Mouse (Mus musculus) embryonic stem cell, embryonic (primary cell): ENCODE results near the gene Mmp14.

Source experiments
- CTCF ChIA-PET, 4 experiments: fragments of 300-600 bp in 2 of 4; fragments of 350-600 bp in 2 of 4; sonication (Branson Sonifier 250); formaldehyde crosslinking; loops; one replicate each; lab custom pipeline; 2022; ENCODE audit warnings: inconsistent platforms in 2 of 4; lab: Charles Lee
- POLR2A ChIA-PET, 4 experiments: fragments of 300-600 bp in 2 of 4; fragments of 350-600 bp in 2 of 4; sonication (Branson Sonifier 250); formaldehyde crosslinking; loops; one replicate each; lab custom pipeline; 2022; ENCODE audit warnings: antibody characterized with exemption in 4 of 4, inconsistent platforms in 1 of 4; lab: Charles Lee

The Mmp14 gene

DNA sequence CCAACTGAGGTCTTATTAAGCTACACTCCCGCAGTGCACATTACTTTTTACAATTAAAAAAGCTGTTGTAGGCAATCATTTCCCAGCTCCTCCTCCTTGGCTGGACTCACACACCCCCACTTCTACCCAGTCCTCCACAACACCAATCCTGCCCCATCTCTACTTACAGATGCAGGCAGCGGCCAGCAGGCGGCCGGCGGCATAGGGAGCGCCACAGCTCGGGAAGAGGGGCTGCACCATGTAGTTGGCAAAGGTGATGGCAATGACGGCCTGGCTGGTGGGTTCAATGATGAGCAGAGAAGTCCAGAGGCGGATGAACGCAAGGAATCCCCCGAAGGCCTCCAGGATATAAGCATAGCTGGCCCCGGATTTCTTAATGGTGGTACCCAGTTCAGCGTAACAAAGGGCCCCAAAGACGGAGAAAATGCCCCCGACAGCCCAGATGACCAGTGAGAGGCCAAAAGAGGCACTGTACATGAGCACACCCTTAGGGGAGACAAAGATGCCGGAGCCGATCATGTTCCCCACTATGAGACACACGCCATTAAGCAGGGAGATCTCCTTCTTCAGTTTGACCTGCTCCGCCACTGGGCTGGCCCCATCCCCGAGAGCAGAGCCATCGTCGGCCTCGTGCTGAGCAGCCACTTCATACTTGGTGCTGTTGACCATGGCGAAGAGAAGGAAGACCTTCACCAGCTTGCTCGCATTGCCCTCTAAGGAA lies 22.9 kb upstream of the Mmp14 start:
- CTCF ChIA-PET, result interaction anchor here (0.6 to 1.7 kb wide), 15 partner anchors 9 to 231 kb away, joined by 3 to 9 read pairs (median 3); partner anchors contain the start of gene Slc7a7 (in 2 of the 4)
- POLR2A ChIA-PET, result interaction anchor here in 2 of 4 experiments (0.7 to 1.5 kb wide), 10 partner anchors 7 to 150 kb away, joined by 3 to 4 read pairs (median 3); partner anchors contain the start of gene Slc7a7 (in 1 of the 2)

GRCm38 (mm10) chr14:54409057-54409645 lies 22.3 kb upstream of the Mmp14 start:
- ChIA-PET POLR2A (interaction anchor here in 2 of 4 experiments (0.7 to 5.4 kb wide), 20 partner anchors 8 to 1088 kb away, joined by 3 to 41 read pairs (median 4); partner anchors contain the start of gene Slc7a7 (in 1 of the 2)), CTCF (interaction anchor here (0.7 to 1.7 kb wide), 15 partner anchors 8 to 507 kb away, joined by 3 to 9 read pairs (median 4); partner anchors contain the start of gene Slc7a7 (in 1 of the 4))

- ChIA-PET CTCF (interaction anchor here (0.6 to 2.2 kb wide), 24 partner anchors 23 to 506 kb away, joined by 3 to 9 read pairs (median 4); no protein-coding TSS in a partner anchor), POLR2A (interaction anchor here in 3 of 4 experiments (0.6 to 10.3 kb wide), 30 partner anchors 9 to 1087 kb away, joined by 3 to 82 read pairs (median 4); partner anchors contain the start of genes Abhd4 (in 2 of the 3), Dad1 (in 2 of the 3), Lrp10 (in 1 of the 3) and Mrpl52 (in 1 of the 3))
These were observed 21.2 kb upstream of the Mmp14 start for GRCm38 (mm10) chr14:54409980-54410810.

- CTCF ChIA-PET, result interaction anchor here (0.6 to 3.2 kb wide), 35 partner anchors 10 to 497 kb away, joined by 3 to 18 read pairs (median 5); partner anchors contain the start of gene Mrpl52 (in 1 of the 4)
- POLR2A ChIA-PET, result interaction anchor here (0.6 to 10.3 kb wide), 35 partner anchors 9 to 182 kb away, joined by 3 to 82 read pairs (median 4); partner anchors contain the start of genes Abhd4 (in 1 of the 4), Dad1 (in 1 of the 4), Haus4 (in 1 of the 4) and Lrp10 (in 1 of the 4)
These were observed 19.3 kb upstream of the Mmp14 start for GRCm38 (mm10) chr14:54412000-54412576.

- ChIA-PET CTCF (interaction anchor here (0.5 to 3.2 kb wide), 41 partner anchors 9 to 497 kb away, joined by 3 to 18 read pairs (median 5); partner anchors contain the start of genes 1700123O20Rik (in 1 of the 4), Acin1 (in 1 of the 4) and Mrpl52 (in 1 of the 4)), POLR2A (interaction anchor here in 3 of 4 experiments (0.6 to 10.3 kb wide), 35 partner anchors 10 to 231 kb away, joined by 3 to 82 read pairs (median 4); partner anchors contain the start of genes Abhd4 (in 1 of the 3), Dad1 (in 1 of the 3), Haus4 (in 1 of the 3) and Lrp10 (in 1 of the 3))
These were observed 18.7 kb upstream of the Mmp14 start for GRCm38 (mm10) chr14:54412629-54413170.

DNA sequence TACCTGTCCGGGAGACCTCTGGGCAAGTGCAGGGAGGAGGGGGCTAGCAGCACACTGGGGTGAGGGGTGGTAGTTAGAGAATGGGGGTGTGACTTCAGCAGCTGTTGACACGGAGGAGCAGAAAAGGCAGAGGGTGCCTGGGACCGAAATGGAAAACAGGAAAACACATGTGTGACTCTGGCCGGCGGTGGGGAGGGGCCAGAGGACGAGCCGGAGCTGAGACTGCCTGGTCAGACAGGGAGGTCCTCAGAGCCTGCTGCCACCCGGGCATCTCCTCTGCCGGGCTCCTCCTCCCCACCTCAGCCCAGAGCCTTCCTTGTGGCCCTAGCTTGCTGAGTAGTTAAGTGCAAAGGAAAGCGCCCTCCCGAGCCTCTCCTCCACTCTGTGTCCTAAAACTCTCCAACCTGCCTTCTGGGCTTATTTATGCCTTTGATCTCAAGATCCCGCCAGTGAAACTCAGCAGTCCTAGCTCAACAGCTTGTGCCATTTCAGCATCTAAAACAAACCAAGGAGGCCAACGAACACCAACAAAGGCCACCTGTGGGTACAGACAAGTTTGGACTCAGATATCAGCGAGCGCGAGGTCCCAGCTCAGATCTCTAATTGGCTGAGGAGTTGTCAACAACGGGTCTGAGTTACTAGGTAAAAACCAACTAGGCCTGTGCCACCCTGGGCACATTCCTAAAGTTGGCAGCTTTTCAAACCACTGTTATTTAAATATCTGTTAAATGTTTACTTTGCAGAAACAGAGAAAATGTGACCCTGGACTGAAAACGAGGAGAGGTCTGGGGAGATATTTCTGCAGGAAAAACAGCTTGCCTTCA lies 17.3 kb upstream of the Mmp14 start:
- CTCF ChIA-PET, result interaction anchor here (0.6 to 3.2 kb wide), 28 partner anchors 9 to 350 kb away, joined by 3 to 18 read pairs (median 4); partner anchors contain the start of genes 1700123O20Rik (in 1 of the 4) and Acin1 (in 1 of the 4)
- POLR2A ChIA-PET, result interaction anchor here in 3 of 4 experiments (0.6 to 10.3 kb wide), 27 partner anchors 9 to 230 kb away, joined by 3 to 82 read pairs (median 4); partner anchors contain the start of genes 4931414P19Rik (in 1 of the 3), Haus4 (in 1 of the 3), Mmp14 (in 1 of the 3) and Mrpl52 (in 1 of the 3)

DNA sequence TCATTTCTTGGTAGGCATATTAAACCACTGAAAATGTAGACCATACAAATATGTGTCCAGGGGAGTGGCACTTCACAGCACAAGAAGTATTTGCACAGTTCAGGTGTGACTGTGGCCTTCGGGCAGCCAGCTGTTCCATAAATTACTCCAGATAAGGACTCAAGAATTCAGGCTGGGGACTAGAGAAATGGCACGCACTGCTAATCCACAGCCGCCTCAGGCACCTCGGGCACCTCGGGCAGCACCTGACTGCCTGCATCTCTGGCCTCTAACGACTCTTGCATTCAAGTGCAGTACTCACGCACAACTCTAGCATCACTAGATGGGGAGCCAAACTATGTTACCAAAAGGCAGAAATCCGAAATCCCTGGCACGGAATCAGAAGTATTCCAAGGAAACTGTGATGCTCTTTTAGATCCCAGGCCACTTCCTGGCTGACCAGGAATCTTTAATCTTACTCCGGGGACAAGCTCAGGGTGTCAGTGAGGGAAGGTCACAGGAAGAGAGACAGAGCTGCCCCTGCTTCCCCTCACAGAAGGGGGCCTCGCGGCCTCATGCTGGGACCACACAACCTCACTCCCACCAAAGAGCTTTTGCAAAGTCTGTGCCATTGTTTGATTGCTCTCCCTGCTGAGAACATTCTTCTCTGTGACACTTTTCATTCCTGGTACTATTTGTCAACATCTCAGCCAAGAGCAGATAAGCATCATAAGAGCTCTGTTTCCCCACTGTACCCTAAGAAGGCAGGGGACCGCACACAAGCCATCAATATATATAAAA lies 16.0 kb upstream of the Mmp14 start:
- POLR2A ChIA-PET, result interaction anchor here (0.5 to 10.3 kb wide), 23 partner anchors 13 to 317 kb away, joined by 3 to 82 read pairs (median 3); partner anchors contain the start of genes Lrp10 (in 1 of the 4), Mmp14 (in 1 of the 4) and Mrpl52 (in 1 of the 4)
- CTCF ChIA-PET, result interaction anchor here in 2 of 4 experiments (0.7 to 3.0 kb wide), 7 partner anchors 8 to 187 kb away, joined by 3 to 19 read pairs (median 4); no protein-coding TSS in a partner anchor

DNA sequence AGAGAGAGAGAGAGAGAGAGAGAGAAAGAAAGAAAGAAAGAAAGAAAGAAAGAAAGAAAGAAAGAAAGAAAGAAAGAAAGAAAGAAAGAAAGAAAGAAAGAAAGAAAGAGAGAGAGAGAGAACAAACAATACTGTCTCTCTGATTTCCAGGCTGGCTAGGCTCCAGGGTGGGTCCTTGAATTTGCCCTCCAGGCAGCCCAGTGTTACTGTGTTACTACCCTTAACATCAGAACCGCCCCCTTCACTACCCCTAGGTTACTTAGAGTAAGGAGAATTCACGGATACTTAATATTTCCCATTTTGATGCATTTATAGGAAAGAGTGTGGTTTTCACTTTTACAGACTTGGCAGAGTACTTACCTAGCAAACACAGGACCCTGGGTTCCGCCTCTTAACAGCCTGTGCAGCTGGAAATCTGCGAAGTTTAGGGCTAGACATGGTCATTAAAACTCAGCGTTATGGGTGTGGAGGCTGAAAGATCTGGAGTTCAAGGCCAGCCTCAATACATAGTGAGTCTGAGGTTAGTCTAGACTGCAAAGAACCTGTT lies 15.1 kb upstream of the Mmp14 start:
- ChIA-PET CTCF (interaction anchor here in 3 of 4 experiments (0.6 to 3.0 kb wide), 13 partner anchors 8 to 349 kb away, joined by 3 to 20 read pairs (median 4); no protein-coding TSS in a partner anchor), POLR2A (interaction anchor here (0.6 to 10.3 kb wide), 28 partner anchors 11 to 182 kb away, joined by 3 to 82 read pairs (median 4); partner anchors contain the start of genes Mrpl52 (in 2 of the 4), Lrp10 (in 1 of the 4), Mmp14 (in 1 of the 4) and Prmt5 (in 1 of the 4))

DNA sequence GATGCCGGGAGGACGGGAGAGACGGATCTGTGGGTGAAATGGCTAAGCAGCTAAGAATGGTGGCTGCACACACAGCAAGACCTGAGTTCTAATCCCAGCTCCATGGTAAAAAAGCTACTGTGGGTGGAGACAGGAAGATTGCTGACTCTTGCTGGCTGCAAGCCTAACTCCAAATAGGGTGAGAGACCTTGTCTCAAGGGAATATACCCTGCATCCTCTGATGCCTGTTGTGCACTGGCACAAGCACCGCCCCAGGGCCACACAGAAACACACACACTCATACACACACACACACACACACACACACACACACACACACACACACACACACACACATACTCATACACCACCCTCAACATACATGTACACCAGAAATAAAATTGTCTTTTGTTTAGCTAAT lies 14.6 kb upstream of the Mmp14 start:
- POLR2A ChIA-PET, result interaction anchor here in 3 of 4 experiments (0.6 to 10.3 kb wide), 36 partner anchors 8 to 1345 kb away, joined by 3 to 82 read pairs (median 4); partner anchors contain the start of genes Mrpl52 (in 2 of the 3), Prmt5 (in 2 of the 3), Lrp10 (in 1 of the 3) and Mmp14 (in 1 of the 3)
- CTCF ChIA-PET, result interaction anchor here (0.6 to 3.1 kb wide), 31 partner anchors 8 to 352 kb away, joined by 3 to 20 read pairs (median 4); partner anchors contain the start of genes 1700123O20Rik (in 1 of the 4), Abhd4 (in 1 of the 4), Dad1 (in 1 of the 4) and Lrp10 (in 1 of the 4)

DNA sequence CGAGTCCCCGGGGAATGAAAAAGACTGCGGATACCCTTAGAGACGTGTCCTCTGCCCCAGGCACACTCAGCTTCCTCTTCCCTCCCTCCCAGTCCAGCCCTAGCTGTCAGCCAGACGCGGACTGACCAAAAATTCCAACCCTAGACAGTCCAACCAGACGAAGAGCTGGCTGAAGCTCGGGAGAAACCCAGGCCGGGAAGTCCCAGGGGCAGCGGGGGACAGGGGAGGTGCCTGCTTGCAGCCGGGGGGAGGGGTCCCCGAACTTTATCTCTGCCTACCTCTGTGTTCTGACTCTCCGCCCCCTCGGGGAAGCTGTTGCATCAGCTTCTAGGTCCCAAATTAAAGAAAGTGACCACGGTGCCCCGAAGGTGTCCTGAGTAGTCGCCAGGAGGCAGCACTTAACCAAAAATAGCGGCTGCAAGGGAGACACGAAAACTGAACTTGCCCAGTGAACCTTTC lies 13.8 kb upstream of the Mmp14 start, which contains the start of gene Slc7a7:
Gene Slc7a7 (minus strand): TSS at position 158 of the 459 bp plus-strand sequence.
- POLR2A ChIA-PET, result interaction anchor here in 3 of 4 experiments (0.5 to 10.3 kb wide), 49 partner anchors 9 to 1345 kb away, joined by 3 to 82 read pairs (median 4); partner anchors contain the start of genes Mrpl52 (in 2 of the 3), Prmt5 (in 2 of the 3), Lrp10 (in 1 of the 3) and Mmp14 (in 1 of the 3)

GRCm38 (mm10) chr14:54421014-54421413 lies 10.4 kb upstream of the Mmp14 start:
- POLR2A ChIA-PET, result interaction anchor here in 1 of 4 experiments (0.7 to 1.4 kb wide), 5 partner anchors 9 to 95 kb away, joined by 3 to 4 read pairs (median 3); no protein-coding TSS in a partner anchor
- CTCF ChIA-PET, result interaction anchor here in 3 of 4 experiments (0.6 to 1.7 kb wide), 6 partner anchors 16 to 192 kb away, joined by 3 to 6 read pairs (median 4); no protein-coding TSS in a partner anchor

More for the DNA sequence above, 13.8 kb upstream of the Mmp14 start, which contains the start of gene Slc7a7:
- CTCF ChIA-PET, result interaction anchor here (0.5 to 3.1 kb wide), 49 partner anchors 9 to 392 kb away, joined by 3 to 20 read pairs (median 4); partner anchors contain the start of genes 1700123O20Rik (in 1 of the 4), Abhd4 (in 1 of the 4), Dad1 (in 1 of the 4) and Lrp10 (in 1 of the 4)

DNA sequence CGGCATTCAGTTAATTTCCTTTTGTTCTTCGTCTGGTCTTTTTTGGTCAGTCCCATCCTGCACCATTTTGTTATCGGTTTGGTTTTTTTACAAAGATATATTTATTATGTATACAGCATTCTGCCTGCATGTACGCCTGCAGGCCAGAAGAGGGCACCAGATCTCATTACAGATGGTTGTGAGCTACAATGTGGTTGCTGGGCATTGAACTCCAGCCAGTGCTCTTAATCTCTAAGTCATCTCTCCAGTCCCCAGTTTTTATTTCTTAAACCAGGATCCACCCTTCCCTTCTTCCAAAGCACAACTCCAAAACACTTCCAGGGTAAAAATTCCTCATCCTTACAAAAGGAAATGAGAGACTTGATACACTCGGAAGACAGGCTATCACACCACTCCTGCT lies 8.0 kb upstream of the Mmp14 start:
- CTCF ChIA-PET, result interaction anchor here (0.6 to 2.1 kb wide), 35 partner anchors 8 to 619 kb away, joined by 3 to 23 read pairs (median 4); partner anchors contain the start of genes Mmp14 (in 1 of the 4) and Prmt5 (in 1 of the 4)

GRCm38 (mm10) chr14:54424634-54425033 lies 6.8 kb upstream of the Mmp14 start:
- POLR2A ChIA-PET, result interaction anchor here in 3 of 4 experiments (0.6 to 1.8 kb wide), 8 partner anchors 7 to 191 kb away, joined by 3 to 10 read pairs (median 3); no protein-coding TSS in a partner anchor
- CTCF ChIA-PET, result interaction anchor here in 2 of 4 experiments (0.7 to 2.1 kb wide), 10 partner anchors 11 to 621 kb away, joined by 3 to 14 read pairs (median 3); no protein-coding TSS in a partner anchor

More for the DNA sequence above, 8.0 kb upstream of the Mmp14 start:
- POLR2A ChIA-PET, result interaction anchor here (0.7 to 1.8 kb wide), 18 partner anchors 9 to 228 kb away, joined by 3 to 10 read pairs (median 4); partner anchors contain the start of genes Lrp10 (in 1 of the 4), Mmp14 (in 1 of the 4), Oxa1l (in 1 of the 4) and Prmt5 (in 1 of the 4)
